Mouse (Mus musculus): ENCODE results near the gene Gm11096. TPM values are rescaled to one million over a fixed set of nuclear protein-coding genes. Genes with fewer than 3 reads are reported as not detected.
A peak's percentile ranks its signal among the peaks of the same experiment; 100 is the strongest.

The Gm11096 gene
- polyA plus RNA-seq, 1 experiment from 2014 or later = not detected

DNA sequence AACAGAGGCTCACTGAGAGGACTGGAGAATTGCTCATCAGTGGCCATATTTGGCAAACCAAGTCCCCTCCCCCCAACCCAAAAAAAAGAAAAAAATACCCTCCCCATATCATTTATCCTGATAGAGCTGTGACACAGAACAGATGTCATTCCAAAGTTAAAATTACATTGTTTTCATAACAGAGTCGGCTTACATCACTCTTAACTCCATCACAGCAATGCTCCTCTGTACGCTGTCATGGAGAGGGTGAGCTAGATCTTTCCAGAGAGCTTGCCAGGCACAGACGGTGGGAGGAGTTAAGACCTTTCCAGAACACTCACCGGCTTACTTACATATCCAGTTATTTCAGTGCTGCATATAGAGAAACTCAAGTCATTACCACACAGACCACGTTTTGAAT is 27.4 kb downstream of the Gm11096 start:
- Histone ChIP-seq H3K36me3 (ENCODE audit: control insufficient read depth, insufficient read depth) (no peaks in the 10 kb centered on the region), H3K27me3 (replicated peaks; ENCODE audit: control insufficient read depth, insufficient read depth, low read length) (no peaks in the 10 kb centered on the region), H3K9me3 (ENCODE audit: control insufficient read depth, low read length) (no peaks in the 10 kb centered on the region), H3K4me1 (replicated peaks; ENCODE audit: control insufficient read depth, insufficient read depth, low read length) (0 out of 2 replicates have a peak, but pooled peaks cover 3% of the 10 kb centered on the region), H3K9ac (replicated peaks; ENCODE audit: low read depth, low read length) (no peak overlapping the region), H3K27ac (ENCODE audit: low read length) (no peak overlapping the region), H3K4me3 (replicated peaks; ENCODE audit: low read length) (no peak overlapping the region), H3K4me2 (ENCODE audit: low read length) (no peak overlapping the region)
- no peak for ATAC-seq
- WGBS = 71% methylated on average over 5 of the region's 5 CpGs

- peak; percentile 70; the same call in 1 of the 2 replicates for ATAC-seq
- Histone ChIP-seq H3K4me1 (replicated peaks; ENCODE audit: control insufficient read depth, insufficient read depth, low read length) (0 out of 2 replicates have a peak, but pooled peaks cover 3% of the 10 kb centered on the region), H3K9ac (replicated peaks; ENCODE audit: low read depth, low read length) (no peak overlapping the region), H3K27me3 (replicated peaks; ENCODE audit: control insufficient read depth, insufficient read depth, low read length) (no peaks in the 10 kb centered on the region), H3K36me3 (ENCODE audit: control insufficient read depth, insufficient read depth) (no peaks in the 10 kb centered on the region), H3K9me3 (ENCODE audit: control insufficient read depth, low read length) (no peaks in the 10 kb centered on the region), H3K4me2 (ENCODE audit: low read length) (no peak overlapping the region), H3K4me3 (replicated peaks; ENCODE audit: low read length) (no peak overlapping the region), H3K27ac (ENCODE audit: low read length) (no peak overlapping the region)
- 10% methylated on average over 3 of the region's 3 CpGs for WGBS
Measured at GRCm38 (mm10) chr17:81473363-81473762, 31.8 kb downstream of the Gm11096 start.

- no peaks in the 10 kb centered on the region for H3K36me3 ChIP-seq (ENCODE audit: control insufficient read depth, insufficient read depth)
- no peak overlapping the region for H3K4me3 ChIP-seq (replicated peaks; ENCODE audit: low read length)
- no peak for ATAC-seq
- no peaks in the 10 kb centered on the region for H3K9me3 ChIP-seq (ENCODE audit: control insufficient read depth, low read length)
- no peak overlapping the region for H3K9ac ChIP-seq (replicated peaks; ENCODE audit: low read depth, low read length)
- H3K4me1 ChIP-seq (replicated peaks; ENCODE audit: control insufficient read depth, insufficient read depth, low read length) = peaks cover 15% of the 10 kb centered on the region
- H3K27ac ChIP-seq (ENCODE audit: low read length) = no peak overlapping the region
- 81% methylated on average over 1 of the region's 1 CpGs for WGBS
- H3K4me2 ChIP-seq (ENCODE audit: low read length) = no peak overlapping the region
- H3K27me3 ChIP-seq (replicated peaks; ENCODE audit: control insufficient read depth, insufficient read depth, low read length) = no peaks in the 10 kb centered on the region
Measured at GRCm38 (mm10) chr17:81477420-81477819, 35.9 kb downstream of the Gm11096 start.

DNA sequence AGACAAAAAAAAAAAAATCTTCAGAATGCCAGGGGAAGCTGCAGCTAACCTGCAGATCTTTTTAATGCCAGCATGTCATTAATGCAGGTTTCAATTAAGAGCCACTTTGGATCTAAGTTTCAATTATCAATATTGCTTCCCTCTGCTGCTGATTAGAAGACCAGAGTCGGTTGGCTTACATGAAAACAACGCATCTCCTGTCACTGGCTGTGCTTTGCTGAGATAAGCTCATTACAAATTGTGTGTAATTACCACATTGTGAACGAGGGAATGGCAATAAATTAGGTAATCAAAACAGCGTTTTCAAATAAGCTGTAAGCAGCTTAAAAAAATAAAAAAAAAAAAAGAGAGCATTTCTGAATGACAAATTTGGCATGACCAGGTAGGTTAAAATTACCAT is 38.2 kb downstream of the Gm11096 start:
- Histone ChIP-seq H3K27ac (ENCODE audit: low read length) (no peak overlapping the region), H3K4me2 (ENCODE audit: low read length) (peak overlapping the region; percentile 35), H3K27me3 (replicated peaks; ENCODE audit: control insufficient read depth, insufficient read depth, low read length) (no peaks in the 10 kb centered on the region), H3K9me3 (ENCODE audit: control insufficient read depth, low read length) (no peaks in the 10 kb centered on the region), H3K4me3 (replicated peaks; ENCODE audit: low read length) (no peak overlapping the region), H3K4me1 (replicated peaks; ENCODE audit: control insufficient read depth, insufficient read depth, low read length) (peaks cover 15% of the 10 kb centered on the region), H3K36me3 (ENCODE audit: control insufficient read depth, insufficient read depth) (no peaks in the 10 kb centered on the region), H3K9ac (replicated peaks; ENCODE audit: low read depth, low read length) (no peak overlapping the region)
- ATAC-seq = peak; percentile 38; the same call in 1 of the 2 replicates
- WGBS = 11% methylated on average over 4 of the region's 4 CpGs

GRCm38 (mm10) chr17:81480351-81481161 is 39.0 kb downstream of the Gm11096 start:
- Histone ChIP-seq H3K36me3 (ENCODE audit: control insufficient read depth, insufficient read depth) (no peaks in the 10 kb centered on the region), H3K9me3 (ENCODE audit: control insufficient read depth, low read length) (no peaks in the 10 kb centered on the region), H3K9ac (replicated peaks; ENCODE audit: low read depth, low read length) (no peak overlapping the region), H3K4me1 (replicated peaks; ENCODE audit: control insufficient read depth, insufficient read depth, low read length) (peaks cover 15% of the 10 kb centered on the region), H3K27me3 (replicated peaks; ENCODE audit: control insufficient read depth, insufficient read depth, low read length) (no peaks in the 10 kb centered on the region), H3K4me2 (ENCODE audit: low read length) (peak overlapping the region; percentile 35), H3K4me3 (replicated peaks; ENCODE audit: low read length) (no peak overlapping the region), H3K27ac (ENCODE audit: low read length) (no peak overlapping the region)
- WGBS = 48% methylated on average over 21 of the region's 21 CpGs
- peak; percentile 71 for ATAC-seq

DNA sequence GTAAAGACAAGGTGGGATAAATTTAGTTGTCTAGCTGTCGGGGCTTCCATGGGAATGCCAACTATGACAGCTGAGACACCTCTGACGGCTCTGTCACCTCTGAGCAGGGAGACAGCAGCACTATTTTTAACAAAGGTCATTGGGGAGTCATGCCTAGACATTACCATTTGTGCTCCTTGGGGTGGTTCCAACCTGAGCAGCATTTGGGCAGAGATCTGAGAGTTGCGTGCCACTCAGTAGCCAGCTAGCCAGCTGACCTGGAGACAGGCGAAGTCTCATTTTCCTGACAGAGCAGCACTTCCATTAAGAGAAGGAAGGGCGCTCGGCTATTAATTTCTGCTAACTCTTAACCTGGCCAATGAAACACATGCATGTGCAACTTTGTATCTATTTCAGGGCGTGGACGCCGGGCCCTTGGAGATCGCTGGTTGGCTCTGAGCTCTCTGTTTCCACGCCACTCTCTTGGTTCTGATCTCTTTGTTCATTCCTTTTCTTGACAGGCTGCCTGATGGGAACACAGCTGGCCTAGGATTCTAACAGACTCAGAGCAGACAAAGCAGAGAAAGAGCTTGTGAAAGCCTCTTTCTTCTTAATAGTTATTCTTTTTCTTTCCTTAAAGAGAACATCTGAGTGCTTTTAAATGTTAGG is 40.4 kb downstream of the Gm11096 start:
- peak; percentile 45; the same call in 1 of the 2 replicates for ATAC-seq
- Histone ChIP-seq H3K9ac (replicated peaks; ENCODE audit: low read depth, low read length) (no peak overlapping the region), H3K4me3 (replicated peaks; ENCODE audit: low read length) (no peak overlapping the region), H3K36me3 (ENCODE audit: control insufficient read depth, insufficient read depth) (no peaks in the 10 kb centered on the region), H3K4me1 (replicated peaks; ENCODE audit: control insufficient read depth, insufficient read depth, low read length) (peaks cover 15% of the 10 kb centered on the region), H3K27ac (ENCODE audit: low read length) (peak overlapping the region; percentile 22; the same call in 1 of the 2 replicates), H3K4me2 (ENCODE audit: low read length) (no peak overlapping the region), H3K9me3 (ENCODE audit: control insufficient read depth, low read length) (no peaks in the 10 kb centered on the region), H3K27me3 (replicated peaks; ENCODE audit: control insufficient read depth, insufficient read depth, low read length) (no peaks in the 10 kb centered on the region)
- WGBS = 49% methylated on average over 11 of the region's 11 CpGs

DNA sequence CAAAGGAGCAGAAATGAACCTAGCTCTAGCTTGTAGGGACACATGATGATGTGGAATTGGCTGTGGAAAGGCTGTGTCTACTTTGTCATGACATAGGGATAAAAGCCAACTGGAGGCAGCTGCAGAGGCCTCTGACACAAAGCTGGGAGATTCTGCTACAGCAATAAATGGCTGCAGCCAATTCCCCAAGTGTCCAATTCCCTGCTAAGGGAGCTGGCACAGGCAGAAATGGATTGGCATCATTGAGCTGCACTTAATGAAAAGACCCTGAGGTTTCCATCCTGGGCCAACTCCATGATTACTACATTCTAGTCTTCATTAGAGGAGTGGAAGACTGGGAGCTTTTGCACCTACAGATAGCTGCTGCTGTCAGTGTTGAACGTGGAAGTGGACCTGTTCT is 44.8 kb downstream of the Gm11096 start:
- Histone ChIP-seq H3K27ac (ENCODE audit: low read length) (no peak overlapping the region; the same call in 1 of the 2 replicates), H3K4me1 (replicated peaks; ENCODE audit: control insufficient read depth, insufficient read depth, low read length) (peaks cover 4% of the 10 kb centered on the region; the same call in 1 of the 2 replicates)
- WGBS = 83% methylated on average over 1 of the region's 1 CpGs

More for the DNA sequence above, 44.8 kb downstream of the Gm11096 start:
- H3K4me2 ChIP-seq (ENCODE audit: low read length) = no peak overlapping the region
- no peaks in the 10 kb centered on the region for H3K27me3 ChIP-seq (replicated peaks; ENCODE audit: control insufficient read depth, insufficient read depth, low read length)
- H3K36me3 ChIP-seq (ENCODE audit: control insufficient read depth, insufficient read depth) = no peaks in the 10 kb centered on the region
- ATAC-seq = peak; percentile 20; the same call in 1 of the 2 replicates
- H3K9ac ChIP-seq (replicated peaks; ENCODE audit: low read depth, low read length) = no peak overlapping the region
- no peaks in the 10 kb centered on the region for H3K9me3 ChIP-seq (ENCODE audit: control insufficient read depth, low read length)
- no peak overlapping the region for H3K4me3 ChIP-seq (replicated peaks; ENCODE audit: low read length)

Data from forebrain, embryonic 16.5 days (tissue).